Comparison of ENCODE assay signal across 8 mouse cellular contexts in genomic region chr15:82379871-82380713, GRCm38 (mm10). TPM values are rescaled to one million over a fixed set of nuclear protein-coding genes. Genes with fewer than 3 reads are reported as not detected.
A peak's percentile ranks its signal among the peaks of the same experiment; 100 is the strongest.
DNase-seq lines count a peak whose midpoint lies in the region; ATAC-seq lines count a peak whose summit lies in the region.

Cyp2d22 (minus strand) TSS chr15:82380260.

- peak; percentile 82 for ATAC-seq in limb, embryonic 12.5 days (ENCODE audit: insufficient number of reproducible peaks, insufficient read depth, low FRiP score, low TSS enrichment, low read depth)
- peak; percentile 69 for ATAC-seq in midbrain, embryonic 13.5 days

- H3K27ac ChIP-seq in limb, embryonic 12.5 days, result peak within 1 kb of the TSS; percentile 64
- H3K27ac ChIP-seq in midbrain, embryonic 13.5 days, result no peak within 1 kb of the TSS

- WGBS in limb, embryonic 12.5 days, result 1% methylated on average over 17 of the region's 24 CpGs
- 2% methylated on average over 18 of the region's 24 CpGs for WGBS in midbrain, embryonic 13.5 days

- H3K9ac ChIP-seq in limb, embryonic 12.5 days (replicated peaks), result peak within 1 kb of the TSS; percentile 56
- peak within 1 kb of the TSS; percentile 44; the same call in 1 of the 2 replicates for H3K9ac ChIP-seq in midbrain, embryonic 13.5 days (replicated peaks)

- H3K36me3 ChIP-seq in limb, embryonic 12.5 days, result no peaks in the 10 kb centered on the region
- H3K36me3 ChIP-seq in midbrain, embryonic 13.5 days, result no peaks in the 10 kb centered on the region

- H3K4me3 ChIP-seq in limb, embryonic 12.5 days (replicated peaks), result peak within 1 kb of the TSS; percentile 49
- H3K4me3 ChIP-seq in midbrain, embryonic 13.5 days (replicated peaks), result peak within 1 kb of the TSS; percentile 33

- no peaks in the 10 kb centered on the region for H3K9me3 ChIP-seq in limb, embryonic 12.5 days
- no peaks in the 10 kb centered on the region for H3K9me3 ChIP-seq in midbrain, embryonic 13.5 days

- DNase-seq in layer of hippocampus, adult 8-10 months (ENCODE audit: low spot score in 2 of 2), result no peak
- no peak for DNase-seq in layer of hippocampus, adult 9-10 months (ENCODE audit: low spot score)
- DNase-seq in cerebellum, adult 9-11 months, result peak; percentile 79
- peak; percentile 69 for DNase-seq in gastrocnemius, postnatal 25 days
- DNase-seq in induced T-regulatory cell, adult 2 months (ENCODE audit: low read depth), result peak; percentile 64
- peak; percentile 6 for DNase-seq in telencephalon, adult 2 months (ENCODE audit: low read depth, low spot score)

- H3K4me2 ChIP-seq in limb, embryonic 12.5 days, result peak within 1 kb of the TSS; percentile 68
- H3K4me2 ChIP-seq in midbrain, embryonic 13.5 days (replicated peaks), result peak within 1 kb of the TSS; percentile 59

- H3K4me1 ChIP-seq in limb, embryonic 12.5 days (replicated peaks), result peaks cover 18% of the 10 kb centered on the region
- H3K4me1 ChIP-seq in midbrain, embryonic 13.5 days (replicated peaks), result peaks cover 16% of the 10 kb centered on the region

- H3K27me3 ChIP-seq in limb, embryonic 12.5 days, result no peaks in the 10 kb centered on the region; the same call in 1 of the 2 replicates
- no peaks in the 10 kb centered on the region for H3K27me3 ChIP-seq in midbrain, embryonic 13.5 days

RNA-seq across cellular contexts. Expression of gene Cyp2d22, which starts in this region (rescaled TPM):
- 10 to 100 TPM; 46.4 to 55.0 (median 53.4) TPM for total RNA-seq in layer of hippocampus, adult 8-10 months (2022)
- total RNA-seq in gastrocnemius, postnatal 25 days (2021), result 10 to 100 TPM; 11.7 to 13.3 TPM
- polyA plus RNA-seq in limb, embryonic 12.5 days (2016; fragmentation: Nextera tagmentation; extraction: Ambion mirVana), result 3.3 and 5.2 TPM in 2 replicates
- 1.1 and 1.8 TPM in 2 replicates for polyA plus RNA-seq in midbrain, embryonic 13.5 days (2015; fragmentation: Nextera tagmentation; extraction: Ambion mirVana)

Comparison
In these comparisons a context has a peak if more than half of its experiments do, and no peak if none do; other contexts are left out.
1. DNase-seq: peak in cerebellum, adult 9-11 months (single experiment), gastrocnemius, postnatal 25 days (single experiment), induced T-regulatory cell, adult 2 months (single experiment) and telencephalon, adult 2 months (single experiment); none in layer of hippocampus, adult 8-10 months (0 of 2) and layer of hippocampus, adult 9-10 months (single experiment).